Mouse (Mus musculus) forebrain, embryonic 16.5 days (tissue): ENCODE measurements around the gene Naa20. TPM values are rescaled to one million over a fixed set of nuclear protein-coding genes. Genes with fewer than 3 reads are reported as not detected.

Experiments used
- ATAC-seq: fragments of 200-750 bp; cut with Nextera tagmentation; 2 replicates; pipeline ENCODE4 v1.8.0; 2017; ENCODE audit warnings: mild to moderate bottlenecking, moderate library complexity
- H3K27ac ChIP-seq: fragments of 300-500 bp; sonication (generic); 2 replicates; pipeline ENCODE4 v1.5.1; 2014; ENCODE audit warnings: low read length, control low read depth
- H3K27me3 ChIP-seq: fragments of 300-500 bp; sonication (generic); replicated peaks from 2 replicates; pipeline ENCODE4 v1.6.1; 2014; ENCODE audit warnings: low read length; ENCODE audit not compliant: control insufficient read depth, insufficient read depth
- H3K36me3 ChIP-seq: fragments of 300-500 bp; sonication (generic); 2 replicates; pipeline ENCODE4 v1.6.1; 2014; ENCODE audit not compliant: control insufficient read depth, insufficient read depth
- H3K4me1 ChIP-seq: fragments of 300-500 bp; sonication (generic); replicated peaks from 2 replicates; pipeline ENCODE4 v1.6.1; 2014; ENCODE audit warnings: low read length; ENCODE audit not compliant: control insufficient read depth, insufficient read depth
- H3K4me2 ChIP-seq: fragments of 300-500 bp; sonication (generic); 2 replicates; pipeline ENCODE4 v1.6.1; 2014; ENCODE audit warnings: mild to moderate bottlenecking, low read length, control low read depth
- H3K4me3 ChIP-seq: fragments of 300-500 bp; sonication (generic); replicated peaks from 2 replicates; pipeline ENCODE4 v1.5.1; 2014; ENCODE audit warnings: mild to moderate bottlenecking, low read length, control low read depth
- H3K9ac ChIP-seq: fragments of 300-500 bp; sonication (generic); replicated peaks from 2 replicates; pipeline ENCODE4 v1.6.1; 2014; ENCODE audit warnings: low read depth, low read length, control low read depth
- H3K9me3 ChIP-seq: fragments of 300-500 bp; sonication (generic); 2 replicates; pipeline ENCODE4 v1.6.1; 2016; ENCODE audit warnings: low read length; ENCODE audit not compliant: control insufficient read depth
- WGBS: fragments of 180-500 bp; shearing (Covaris S2); extraction: QIAGEN DNeasy Blood & Tissue Kit; methylation state at CpG from one replicate; pipeline ENCODE4 v1.1.7; 2014; 5-methylcytosine and 5-hydroxymethylcytosine counted together
- polyA plus RNA-seq: library from polyadenylated mRNA; unstranded; fragments of >200 nt; fragmentation: Nextera tagmentation; extraction: Ambion mirVana; gene quantifications from 2 replicates; pipeline ENCODE4 v1.2.1, GENCODE M21; 2015

Naa20 gene
- polyA plus RNA-seq, 1 experiment from 2014 or later, result 127 TPM

- Histone ChIP-seq H3K4me1 (no peaks in the 10 kb centered on the region), H3K4me2 (no peak overlapping the region), H3K27ac (no peak overlapping the region), H3K9me3 (no peaks in the 10 kb centered on the region), H3K36me3 (no peaks in the 10 kb centered on the region), H3K4me3 (no peak overlapping the region), H3K9ac (no peak overlapping the region), H3K27me3 (no peaks in the 10 kb centered on the region)
- ATAC-seq, result no peak
- 77% methylated on average over 3 of the region's 3 CpGs for WGBS
Measured at GRCm38 (mm10) chr2:145941403-145941802, 39.5 kb downstream of the Naa20 start.

- Histone ChIP-seq H3K4me3 (no peak overlapping the region), H3K4me1 (peaks cover 3% of the 10 kb centered on the region; the same call in 1 of the 2 replicates), H3K9ac (no peak overlapping the region), H3K27me3 (no peaks in the 10 kb centered on the region), H3K4me2 (no peak overlapping the region), H3K36me3 (no peaks in the 10 kb centered on the region), H3K9me3 (no peaks in the 10 kb centered on the region), H3K27ac (no peak overlapping the region)
- whole genome bisulfite sequencing, result 44% methylated on average over 3 of the region's 3 CpGs
- no peak for ATAC-seq
Measured at GRCm38 (mm10) chr2:145944286-145944685, 42.4 kb downstream of the Naa20 start.

DNA sequence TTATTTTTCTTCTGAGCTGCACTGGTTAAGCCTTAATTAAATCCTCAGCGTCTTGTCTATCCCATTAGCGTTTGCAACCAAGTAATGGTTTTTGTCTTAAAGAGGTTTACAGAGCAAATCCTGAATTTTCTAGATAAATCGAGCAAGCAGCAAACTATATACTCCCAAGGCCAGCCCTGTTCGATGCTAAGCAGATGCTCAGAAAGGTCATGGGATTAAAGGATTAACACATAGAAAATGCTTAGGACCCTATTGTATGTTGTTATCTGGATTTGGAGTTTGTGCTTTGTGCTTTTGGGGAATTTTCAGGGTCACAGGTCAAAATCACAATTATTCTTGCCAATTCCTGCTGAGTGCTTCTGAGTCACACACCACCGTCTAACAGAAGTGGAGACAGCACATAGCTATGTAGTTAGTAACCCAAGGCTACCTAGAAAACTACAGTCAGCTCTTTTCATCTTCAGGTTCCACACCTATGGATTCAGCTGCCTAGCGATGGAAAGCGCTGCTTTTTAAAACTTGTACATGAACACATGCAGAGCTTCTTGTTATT lies 46.6 kb downstream of the Naa20 start:
- no peak overlapping the region for H3K9ac ChIP-seq
- WGBS, result 52% methylated on average over 7 of the region's 7 CpGs
- H3K27ac ChIP-seq, result no peak overlapping the region
- ATAC-seq, result no peak
- no peaks in the 10 kb centered on the region for H3K27me3 ChIP-seq
- no peaks in the 10 kb centered on the region for H3K9me3 ChIP-seq
- no peaks in the 10 kb centered on the region for H3K36me3 ChIP-seq
- H3K4me3 ChIP-seq, result no peak overlapping the region
- peaks cover 8% of the 10 kb centered on the region; the same call in 1 of the 2 replicates for H3K4me1 ChIP-seq
- H3K4me2 ChIP-seq, result no peak overlapping the region

DNA sequence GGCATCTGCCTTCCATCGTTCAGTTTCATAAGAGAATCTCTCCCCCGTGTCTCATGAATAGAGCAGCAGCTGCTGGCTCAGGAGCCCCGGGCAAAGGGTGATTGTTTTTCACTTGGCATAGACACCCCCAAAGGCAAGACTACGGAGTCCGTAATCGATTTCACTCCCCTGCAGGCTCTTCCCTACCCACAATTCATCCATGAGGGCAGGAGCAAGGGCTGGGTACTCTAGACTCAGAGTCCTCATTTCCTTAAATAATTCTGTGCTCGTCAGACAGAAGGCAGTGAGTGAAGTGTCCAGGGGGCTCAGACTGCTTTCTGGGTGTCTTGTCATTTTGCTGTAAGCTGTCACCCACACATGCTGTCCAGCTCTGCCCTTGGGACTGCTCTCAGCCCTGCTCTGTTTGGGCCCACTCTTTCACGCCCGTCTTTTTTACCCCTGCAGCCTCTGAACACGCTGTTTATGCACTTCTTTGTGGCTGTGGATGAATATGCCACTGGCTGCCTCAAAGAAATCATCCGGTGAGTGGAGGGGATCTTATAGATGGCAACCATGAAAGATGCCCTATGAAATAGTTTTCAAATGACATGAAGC lies 47.7 kb downstream of the Naa20 start:
- H3K27ac ChIP-seq, result no peak overlapping the region
- H3K9me3 ChIP-seq, result no peaks in the 10 kb centered on the region
- H3K4me1 ChIP-seq, result peaks cover 8% of the 10 kb centered on the region; the same call in 1 of the 2 replicates
- ATAC-seq, result no peak
- H3K36me3 ChIP-seq, result no peaks in the 10 kb centered on the region
- WGBS, result 21% methylated on average over 11 of the region's 11 CpGs
- peak overlapping the region; percentile 41; the same call in 1 of the 2 replicates for H3K9ac ChIP-seq
- H3K4me3 ChIP-seq, result no peak overlapping the region
- H3K27me3 ChIP-seq, result no peaks in the 10 kb centered on the region
- no peak overlapping the region; the same call in 1 of the 2 replicates for H3K4me2 ChIP-seq

DNA sequence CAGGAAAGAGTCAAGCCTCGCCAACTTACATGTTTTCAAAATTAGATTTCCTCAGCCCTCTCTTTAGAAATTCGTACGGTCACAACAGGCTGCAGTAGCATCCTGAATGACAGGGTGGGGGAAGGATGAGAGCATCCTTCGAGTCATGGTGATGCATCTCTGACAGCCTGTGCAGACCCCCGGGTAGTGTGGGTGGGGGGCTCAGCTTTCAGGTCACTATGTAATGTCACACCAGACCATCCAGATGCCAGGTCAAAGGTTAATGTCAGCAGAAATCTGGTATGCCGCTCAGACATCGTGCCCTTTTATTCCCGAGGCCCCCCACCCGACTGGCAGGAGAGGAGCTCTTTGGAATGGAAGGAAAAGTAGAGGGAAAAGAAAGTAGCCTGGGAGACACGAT lies 48.3 kb downstream of the Naa20 start:
- Histone ChIP-seq H3K27ac (no peak overlapping the region), H3K4me3 (no peak overlapping the region), H3K9ac (no peak overlapping the region), H3K9me3 (no peaks in the 10 kb centered on the region), H3K27me3 (no peaks in the 10 kb centered on the region), H3K4me2 (no peak overlapping the region), H3K4me1 (peaks cover 8% of the 10 kb centered on the region; the same call in 1 of the 2 replicates), H3K36me3 (no peaks in the 10 kb centered on the region)
- ATAC-seq, result no peak
- WGBS, result 52% methylated on average over 10 of the region's 10 CpGs

- no peaks in the 10 kb centered on the region for H3K9me3 ChIP-seq
- 94% methylated on average over 5 of the region's 5 CpGs for WGBS
- H3K4me3 ChIP-seq, result no peak overlapping the region
- H3K9ac ChIP-seq, result no peak overlapping the region
- peaks cover 11% of the 10 kb centered on the region; the same call in 1 of the 2 replicates for H3K4me1 ChIP-seq
- no peaks in the 10 kb centered on the region for H3K27me3 ChIP-seq
- H3K4me2 ChIP-seq, result no peak overlapping the region
- ATAC-seq, result no peak
- H3K36me3 ChIP-seq, result no peaks in the 10 kb centered on the region
- no peak overlapping the region for H3K27ac ChIP-seq
Measured at GRCm38 (mm10) chr2:145952726-145953125, 50.8 kb downstream of the Naa20 start.

GRCm38 (mm10) chr2:145955844-145956243 lies 53.9 kb downstream of the Naa20 start:
- WGBS, result 16% methylated on average over 10 of the region's 10 CpGs
- Histone ChIP-seq H3K27ac (no peak overlapping the region), H3K4me2 (no peak overlapping the region), H3K27me3 (no peaks in the 10 kb centered on the region), H3K4me3 (no peak overlapping the region), H3K4me1 (peaks cover 12% of the 10 kb centered on the region), H3K9ac (no peak overlapping the region), H3K36me3 (no peaks in the 10 kb centered on the region), H3K9me3 (no peaks in the 10 kb centered on the region)
- no peak for ATAC-seq

DNA sequence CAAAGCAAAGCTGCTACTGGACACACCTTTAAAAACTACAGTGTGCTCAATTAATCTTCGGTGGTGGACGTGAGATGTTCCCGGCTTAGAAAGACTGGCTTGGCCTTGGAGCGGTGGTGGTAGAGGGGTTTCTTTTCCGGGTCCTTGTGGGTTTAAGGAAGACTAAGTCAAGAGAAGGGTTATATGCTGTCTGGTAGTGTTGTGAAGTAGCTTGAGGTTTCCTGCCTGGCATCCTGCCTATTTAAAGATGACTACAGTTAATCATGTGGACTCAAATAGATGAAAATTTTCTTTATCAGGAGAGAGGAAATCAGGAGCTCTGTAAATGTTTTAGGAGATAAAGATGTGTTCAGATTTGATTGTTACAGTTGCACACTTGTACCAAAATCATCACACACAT lies 54.4 kb downstream of the Naa20 start:
- no peaks in the 10 kb centered on the region for H3K9me3 ChIP-seq
- H3K27ac ChIP-seq, result no peak overlapping the region
- H3K4me3 ChIP-seq, result no peak overlapping the region
- H3K36me3 ChIP-seq, result no peaks in the 10 kb centered on the region
- H3K4me1 ChIP-seq, result peaks cover 12% of the 10 kb centered on the region
- no peak for ATAC-seq
- no peak overlapping the region for H3K9ac ChIP-seq
- H3K4me2 ChIP-seq, result no peak overlapping the region
- H3K27me3 ChIP-seq, result no peaks in the 10 kb centered on the region
- WGBS, result 15% methylated on average over 5 of the region's 5 CpGs

DNA sequence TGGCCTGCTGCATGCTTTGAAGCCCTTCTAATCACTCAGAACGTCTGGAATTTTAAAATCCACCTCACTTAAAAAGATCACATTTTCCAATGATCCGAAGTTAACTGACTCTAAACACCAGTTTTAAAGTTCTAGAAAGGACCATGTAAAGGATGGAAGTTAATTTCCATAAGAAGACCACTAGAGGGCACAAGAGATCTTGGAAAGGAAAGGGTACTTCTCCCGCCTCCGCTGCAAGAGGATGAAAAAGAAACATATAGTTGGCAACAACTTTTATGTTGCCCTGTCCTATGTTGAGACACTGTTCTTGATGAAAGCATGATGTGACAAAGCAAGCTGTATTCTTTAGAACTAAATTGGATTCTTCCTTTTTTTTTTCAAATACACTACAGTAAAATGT lies 55.6 kb downstream of the Naa20 start:
- no peaks in the 10 kb centered on the region for H3K27me3 ChIP-seq
- peak; percentile 71 for ATAC-seq
- no peaks in the 10 kb centered on the region for H3K9me3 ChIP-seq
- H3K27ac ChIP-seq, result no peak overlapping the region
- no peaks in the 10 kb centered on the region for H3K36me3 ChIP-seq
- H3K9ac ChIP-seq, result no peak overlapping the region
- H3K4me1 ChIP-seq, result peaks cover 12% of the 10 kb centered on the region
- H3K4me3 ChIP-seq, result no peak overlapping the region
- H3K4me2 ChIP-seq, result no peak overlapping the region
- 9% methylated on average over 4 of the region's 4 CpGs for WGBS
